Mouse (Mus musculus) layer of hippocampus, adult 18-20 months (tissue): ENCODE results near the gene Ptch1. TPM values are rescaled to one million over a fixed set of nuclear protein-coding genes. Genes with fewer than 3 reads are reported as not detected.

Experiments used
- DNase-seq, 2 experiments: peaks; one replicate each; pipeline ENCODE4 v3.0.0; 2022; ENCODE audit warnings: low spot score in 2 of 2
- total RNA-seq, 2 experiments: library from RNA; stranded (reverse); gene quantifications; 2 replicates each; pipeline ENCODE4 v1.2.3; 2021

The Ptch1 gene
- total RNA-seq, 2 experiments from 2014 or later, result 43.0 to 50.2 TPM

- DNase-seq, result no peak
These were observed 31.9 kb downstream of the Ptch1 start for GRCm38 (mm10) chr13:63541510-63541909.

DNA sequence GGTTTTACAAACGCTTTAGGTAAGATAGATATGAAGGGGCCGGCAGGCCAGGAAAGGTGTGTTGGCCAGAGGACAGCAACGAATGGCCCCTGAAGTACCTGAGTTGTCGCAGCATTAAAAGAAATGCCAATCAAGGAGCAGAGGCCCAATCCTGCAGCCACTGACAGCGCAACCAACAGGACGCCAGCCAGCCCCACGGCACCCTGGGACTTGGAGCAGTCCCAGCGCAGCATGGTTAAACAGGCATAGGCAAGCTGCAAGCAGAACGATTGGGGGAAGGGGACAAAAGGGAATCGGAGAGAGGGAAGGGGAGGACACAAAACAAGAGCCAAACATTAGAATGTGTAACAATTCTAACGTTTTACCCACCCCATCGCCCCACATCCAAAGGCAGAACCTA, 32.8 kb downstream of the Ptch1 start:
- DNase-seq, result no peak

DNA sequence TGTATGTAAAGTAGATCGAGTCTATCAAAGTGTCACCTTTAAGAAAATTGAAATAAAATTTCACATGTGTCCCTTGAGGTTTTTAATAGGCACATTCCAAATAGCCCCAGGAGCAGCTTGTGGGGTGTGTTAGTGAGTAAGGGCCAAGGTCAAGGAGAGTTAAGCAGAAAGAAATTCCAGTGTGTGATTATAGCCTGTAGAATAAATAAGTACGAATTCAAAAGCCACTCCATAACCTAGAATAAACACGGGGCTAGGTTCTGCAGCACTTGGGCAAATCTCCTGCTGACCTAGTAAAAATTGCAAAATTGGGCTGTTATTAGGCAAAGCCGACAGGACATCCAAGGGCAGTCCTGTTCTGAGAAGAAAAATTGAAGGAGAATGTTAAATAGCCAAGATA, 38.4 kb downstream of the Ptch1 start:
- no peak for DNase-seq

DNA sequence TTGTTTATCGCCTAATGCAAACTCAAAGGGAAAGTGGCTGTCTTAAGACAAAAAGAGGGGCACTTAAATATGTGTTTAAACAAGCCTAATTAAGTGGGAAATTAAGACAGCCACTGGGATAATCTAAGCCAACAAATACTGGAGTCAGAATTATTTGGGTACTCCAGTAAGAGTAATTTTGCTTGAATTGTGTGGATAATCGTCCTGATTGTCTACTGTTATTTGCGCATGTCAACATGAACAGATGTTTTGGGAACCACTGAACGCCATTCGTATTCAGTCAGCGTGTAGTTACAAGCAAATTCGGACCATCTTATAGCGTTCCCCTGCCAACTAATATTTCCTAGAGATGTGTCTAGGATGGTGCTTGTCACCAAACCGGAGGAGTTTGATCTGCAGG, 42.5 kb downstream of the Ptch1 start:
- no peak for DNase-seq

GRCm38 (mm10) chr13:63530371-63530764, 43.0 kb downstream of the Ptch1 start:
- DNase-seq, result no peak

- no peak for DNase-seq
These were observed 43.6 kb downstream of the Ptch1 start for GRCm38 (mm10) chr13:63529602-63530370.

- no peak for DNase-seq
These were observed 44.5 kb downstream of the Ptch1 start for GRCm38 (mm10) chr13:63528852-63529251.

DNA sequence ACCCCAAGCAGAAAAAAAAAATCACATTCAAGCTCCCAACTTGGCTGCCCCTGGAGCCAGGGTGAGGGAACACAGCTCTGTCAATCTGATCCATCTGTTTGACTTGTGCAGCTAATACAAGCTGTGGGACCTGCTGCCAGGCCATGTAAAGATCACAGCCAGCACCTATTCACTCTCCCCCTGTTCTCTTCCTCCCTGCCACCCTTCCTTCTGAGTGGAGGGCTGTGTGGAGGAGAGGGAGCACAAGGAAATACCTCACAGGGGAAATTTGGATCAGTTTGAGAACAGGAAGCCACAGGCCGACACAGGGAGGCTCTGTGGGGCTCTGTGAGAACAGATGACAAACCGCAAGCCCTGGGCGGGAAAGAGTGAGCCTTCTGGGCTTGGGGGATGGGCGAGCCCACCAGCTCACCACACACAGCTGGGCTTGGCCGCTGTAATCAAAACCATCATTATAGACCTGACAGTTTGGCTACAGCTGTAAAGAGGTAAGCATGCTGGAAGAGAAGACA, 45.2 kb downstream of the Ptch1 start:
- no peak for DNase-seq

- no peak for DNase-seq
These were observed 47.7 kb downstream of the Ptch1 start for GRCm38 (mm10) chr13:63525571-63526197.

DNA sequence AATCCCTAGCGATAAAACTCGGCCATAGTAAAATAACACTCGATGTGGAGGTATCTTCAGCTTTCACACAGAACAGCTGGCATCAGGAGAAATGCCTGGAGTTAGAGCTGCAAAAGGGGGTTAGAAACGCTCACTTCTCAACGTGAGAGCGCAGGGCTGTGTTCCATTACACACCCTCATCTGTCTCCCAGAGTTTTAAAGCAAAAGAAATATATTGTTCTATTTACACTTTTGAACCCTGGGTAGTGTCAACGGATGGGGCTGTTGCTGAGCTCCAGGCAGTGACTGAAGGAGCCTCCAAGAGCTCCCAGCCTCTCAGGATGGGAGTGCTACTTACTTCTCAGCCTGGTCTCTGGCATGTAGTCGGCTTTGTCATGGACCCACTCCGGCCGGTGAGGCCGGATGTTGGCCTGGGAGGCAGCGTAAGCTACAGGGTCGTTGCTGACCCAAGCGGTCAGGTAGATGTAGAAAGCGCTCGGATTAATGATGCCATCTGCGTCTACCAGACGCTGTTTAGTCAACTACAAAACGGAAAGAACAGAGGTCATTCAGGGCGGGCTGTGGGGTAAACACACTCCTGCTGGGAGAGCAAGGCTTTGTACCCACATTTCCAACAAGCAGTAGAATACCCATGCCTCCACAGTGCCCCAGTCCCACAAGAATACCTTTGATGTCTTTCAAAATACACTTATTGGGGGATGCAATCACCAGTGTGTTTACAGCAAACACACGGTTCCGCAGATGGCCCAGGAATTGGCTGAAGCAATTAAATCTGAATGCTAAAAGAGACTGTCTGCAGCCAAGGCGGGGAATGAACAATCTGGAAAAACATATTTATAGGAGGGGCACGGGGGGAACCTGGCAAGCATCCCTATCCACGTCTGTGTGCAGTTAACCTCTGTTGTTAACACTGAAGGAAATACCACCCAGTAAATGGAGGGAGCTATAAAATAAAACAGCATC, 48.5 kb downstream of the Ptch1 start:
- peak; percentile 32 to 65 for DNase-seq

DNA sequence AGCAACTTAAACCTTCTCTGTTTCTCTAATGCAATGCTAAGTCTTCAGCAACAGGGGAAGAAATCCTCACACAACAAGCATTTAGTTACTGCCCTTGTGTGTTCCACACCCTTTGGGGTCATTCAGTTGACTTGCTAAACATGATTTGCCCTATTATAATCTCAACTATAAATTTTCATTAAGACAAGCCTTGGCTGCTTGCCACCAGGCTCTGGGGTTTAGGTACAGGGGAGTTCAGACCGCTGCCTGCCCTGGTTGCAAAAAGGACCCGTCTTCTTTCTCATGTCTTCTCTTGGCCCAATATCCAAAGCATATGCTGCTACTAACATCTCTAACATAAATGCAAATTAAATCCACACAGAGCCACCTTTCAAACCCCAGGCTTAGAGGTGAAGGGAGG, 49.3 kb downstream of the Ptch1 start:
- no peak for DNase-seq

DNA sequence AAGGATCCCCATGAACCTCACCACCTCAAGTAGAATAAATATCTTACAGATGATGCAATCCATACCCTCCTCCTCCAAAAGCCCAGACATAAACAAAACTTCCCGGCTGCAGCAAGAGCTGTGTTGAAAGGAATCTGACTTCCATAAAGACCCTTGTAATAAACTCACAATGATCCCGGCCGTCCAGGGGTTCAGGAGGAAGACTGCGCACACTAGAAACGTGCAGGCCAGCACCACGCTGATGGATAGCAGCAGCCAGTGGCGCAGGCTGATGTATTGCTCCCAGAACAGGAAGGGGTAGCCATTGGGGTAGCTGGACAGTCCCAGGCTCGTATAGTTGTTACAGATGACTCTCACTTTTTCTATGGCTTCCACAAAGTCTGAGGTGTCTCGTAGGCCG, 50.6 kb downstream of the Ptch1 start:
- DNase-seq, result no peak

GRCm38 (mm10) chr13:63520110-63520509, 53.3 kb downstream of the Ptch1 start:
- no peak for DNase-seq

DNA sequence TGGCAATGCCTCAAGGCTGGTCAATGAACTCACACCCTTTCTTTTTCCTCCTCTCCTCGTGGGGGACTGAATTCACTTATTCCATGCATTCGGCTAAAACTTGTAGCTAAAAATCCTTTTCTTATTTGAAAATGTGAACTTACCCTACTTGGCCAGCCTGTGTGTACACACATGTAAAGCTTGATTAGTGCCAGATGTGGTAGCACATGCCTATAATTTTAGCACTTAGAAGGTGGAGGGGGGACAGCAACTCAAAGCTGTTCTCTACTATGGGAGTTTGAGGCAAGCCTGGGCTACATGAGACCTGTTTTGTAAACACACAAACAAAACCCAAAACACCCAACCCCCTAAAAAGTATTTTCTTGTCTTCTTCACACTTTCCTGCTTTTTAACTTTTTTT, 56.9 kb downstream of the Ptch1 start:
- DNase-seq, result no peak

GRCm38 (mm10) chr13:63515542-63515941, 57.9 kb downstream of the Ptch1 start:
- no peak for DNase-seq

- no peak for DNase-seq
These were observed 58.5 kb downstream of the Ptch1 start for GRCm38 (mm10) chr13:63514931-63515360.

DNA sequence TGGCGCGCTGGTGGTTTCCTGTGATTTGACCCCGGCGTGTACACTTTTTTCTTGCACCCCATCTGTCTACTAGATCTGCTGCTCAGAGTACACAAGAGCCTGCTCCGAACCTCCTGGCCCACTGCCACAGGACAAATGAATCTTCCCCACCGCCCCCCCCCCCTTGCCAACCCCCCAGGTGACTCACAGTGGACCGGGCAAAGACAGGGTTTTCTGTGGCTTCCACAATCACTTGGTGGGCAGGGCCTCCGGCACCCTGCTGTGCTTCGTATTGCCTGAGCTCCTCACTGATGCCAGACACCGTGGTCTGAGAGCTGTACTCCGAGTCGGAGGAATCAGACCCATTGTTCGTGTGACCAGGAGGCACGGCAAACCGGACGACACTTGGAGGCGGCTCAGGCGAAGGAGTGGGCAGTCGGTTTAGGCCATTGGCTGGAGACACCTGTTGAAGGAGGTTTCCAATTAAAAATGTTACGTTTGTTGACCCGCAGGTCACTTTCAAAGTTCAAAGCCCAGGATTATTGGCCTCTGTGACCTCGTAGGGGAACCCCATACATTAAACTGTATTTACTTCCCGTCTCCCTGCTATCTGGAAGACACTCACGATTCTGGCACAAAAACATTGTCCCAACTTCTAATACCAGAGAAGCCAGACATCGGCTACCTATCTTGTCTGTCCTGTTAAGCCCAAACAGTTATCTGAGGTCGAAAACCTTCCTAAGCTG, 59.9 kb downstream of the Ptch1 start:
- DNase-seq, result no peak

- DNase-seq, result no peak
These were observed 61.0 kb downstream of the Ptch1 start for GRCm38 (mm10) chr13:63512411-63512810.

- no peak for DNase-seq
These were observed 65.6 kb downstream of the Ptch1 start for GRCm38 (mm10) chr13:63507821-63508220.

DNA sequence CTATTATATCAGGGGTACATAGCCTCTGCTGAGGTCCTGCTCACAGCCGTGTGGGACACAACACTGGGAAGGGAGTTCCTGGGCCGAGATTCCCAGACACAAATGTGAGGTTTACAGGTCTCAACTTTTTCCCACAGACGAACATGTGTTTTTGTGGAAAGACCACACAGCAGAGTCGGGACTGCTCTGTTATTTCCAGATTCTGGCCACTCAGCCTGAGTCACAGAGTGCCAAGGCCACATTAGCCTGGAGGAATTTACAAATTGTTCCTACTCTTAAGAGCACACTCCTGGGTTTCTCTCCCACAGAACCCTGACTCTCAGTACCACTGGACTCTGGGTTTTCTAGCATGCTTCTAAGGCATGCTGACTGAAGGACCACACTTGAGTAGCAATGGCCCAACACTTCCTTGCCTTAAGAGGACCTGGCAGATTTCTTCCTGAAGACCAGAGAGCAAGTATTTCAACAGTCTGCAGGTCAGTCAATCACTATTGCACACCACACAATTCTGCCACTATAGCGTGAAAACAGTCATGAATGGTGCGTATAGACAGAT, 66.3 kb downstream of the Ptch1 start:
- DNase-seq, result no peak

GRCm38 (mm10) chr13:63506364-63506763, 67.0 kb downstream of the Ptch1 start:
- DNase-seq, result no peak
